Mouse (Mus musculus) megakaryocyte progenitor cell, adult 5-6 weeks (primary cell): Measurements from ENCODE around the gene Krt76. TPM values are rescaled to one million over a fixed set of nuclear protein-coding genes. Genes with fewer than 3 reads are reported as not detected.

Experiments used
- ATAC-seq: replicated peaks from 2 replicates; pipeline ENCODE4 v1.8.0; 2016; ENCODE audit warnings: mild to moderate bottlenecking, moderate TSS enrichment, inconsistent platforms; ENCODE audit not compliant: poor library complexity
- total RNA-seq, 2 experiments: library from RNA; stranded (forward) in 1 of 2; stranded (reverse) in 1 of 2; fragments of 157-497, 149-512 nt in 1 of 2; fragments of 200-1000 nt in 1 of 2; gene quantifications; 2 replicates each; pipeline versions ENCODE4 v1.2.3 to v1.2.4; 2015 to 2017

Gene Krt76
- total RNA-seq, 2 experiments from 2014 or later = not detected

DNA sequence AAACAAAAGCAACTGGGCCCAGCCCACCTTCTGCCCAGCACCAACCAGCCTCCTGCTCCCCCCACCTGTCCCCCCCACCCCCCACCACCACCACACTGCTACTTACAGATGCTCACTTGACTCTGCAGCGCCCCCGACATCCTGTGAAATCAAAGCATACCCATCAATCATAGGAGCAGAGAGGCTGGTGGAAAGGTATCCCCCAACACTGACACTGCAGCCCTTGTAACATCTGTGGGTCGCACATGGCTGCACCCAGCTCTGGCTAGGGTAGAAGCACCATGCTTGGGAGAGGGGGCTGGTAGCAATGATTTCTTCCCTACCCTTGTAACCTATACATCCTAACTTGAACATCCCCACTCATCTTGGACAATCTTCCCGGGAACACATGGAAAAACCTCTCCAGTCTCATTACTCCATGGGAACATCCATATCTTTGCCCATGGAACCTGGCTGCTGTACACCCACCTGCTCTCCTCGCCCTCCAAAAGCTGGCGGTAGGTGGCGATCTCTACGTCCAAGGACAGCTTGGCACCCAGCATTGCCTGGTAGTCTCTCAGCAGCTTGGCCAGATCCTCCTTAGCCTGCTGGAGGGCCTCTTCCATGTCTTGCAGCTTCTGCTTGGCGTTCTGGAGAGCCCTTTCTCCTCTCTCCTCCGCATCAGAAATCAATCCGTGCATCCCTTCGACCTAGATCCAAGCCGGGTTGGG, 32.1 kb downstream of the Krt76 start:
- ATAC-seq = no peak

- peak; percentile 52 for ATAC-seq
These were observed 33.0 kb downstream of the Krt76 start for GRCm38 (mm10) chr15:101859735-101860170.

- ATAC-seq = no peak
These were observed 33.9 kb downstream of the Krt76 start for GRCm38 (mm10) chr15:101858673-101859425.

DNA sequence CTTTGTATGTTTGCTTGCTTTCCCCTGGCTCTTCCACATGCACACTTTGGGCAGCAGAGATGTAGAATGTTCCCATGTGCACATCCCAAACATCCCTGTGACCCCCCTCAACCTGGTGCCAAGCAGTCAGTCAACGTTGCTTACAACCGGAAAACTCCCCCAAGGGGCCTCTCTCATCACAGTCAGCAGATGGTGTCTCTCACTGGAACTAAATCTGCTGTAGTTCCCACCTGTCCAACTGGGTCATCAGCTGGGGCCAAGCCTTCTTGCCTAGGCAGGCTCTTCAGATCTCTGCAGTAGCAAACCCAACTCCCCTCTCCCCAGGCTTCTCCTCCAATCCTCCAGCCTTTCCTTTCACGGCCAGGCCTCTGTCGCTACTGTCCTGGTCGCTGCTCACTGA, 36.0 kb downstream of the Krt76 start:
- ATAC-seq = no peak

DNA sequence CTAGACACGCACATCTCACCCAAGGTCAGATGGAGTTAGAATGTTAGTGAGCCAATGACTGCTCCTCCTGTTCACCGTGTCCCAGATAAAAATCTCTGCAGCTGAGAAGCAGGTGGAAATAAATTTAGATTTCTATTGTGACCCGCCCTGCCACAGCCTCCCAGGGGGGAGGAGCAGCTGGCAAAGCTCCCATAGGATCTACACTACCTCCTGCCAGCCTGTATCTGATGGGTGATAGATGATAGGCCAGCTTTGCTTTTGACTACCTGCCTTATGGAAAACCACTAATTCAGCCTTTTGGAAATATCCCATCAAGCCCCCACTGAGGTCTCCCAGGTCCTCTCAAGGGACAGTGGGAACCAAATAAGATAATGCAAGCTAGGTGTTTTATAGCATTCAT, 37.0 kb downstream of the Krt76 start:
- ATAC-seq = no peak

DNA sequence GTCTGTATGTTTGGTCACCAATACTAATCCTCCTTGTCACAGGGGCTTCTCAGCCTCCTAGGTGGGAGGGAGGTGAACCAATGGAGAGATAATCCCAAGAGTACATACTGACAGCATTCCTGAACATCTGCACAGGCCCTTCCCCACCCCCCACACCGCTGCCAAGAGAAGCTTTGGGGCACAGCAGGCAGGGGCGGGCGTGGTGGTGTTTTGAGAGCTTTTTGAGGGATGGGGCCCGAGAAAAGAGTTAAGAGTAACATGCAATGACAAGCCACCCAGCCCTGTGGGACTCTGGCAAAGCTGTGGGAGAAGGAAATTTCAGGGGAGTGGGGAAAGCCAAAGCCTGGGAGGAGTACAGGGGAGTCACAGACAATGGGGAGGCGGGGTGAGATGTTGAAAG, 38.4 kb downstream of the Krt76 start:
- ATAC-seq = no peak

GRCm38 (mm10) chr15:101852571-101852970, 40.1 kb downstream of the Krt76 start:
- ATAC-seq = no peak

GRCm38 (mm10) chr15:101850694-101851093, 42.0 kb downstream of the Krt76 start, which contains the start of gene Krt1:
Gene Krt1, minus strand, starts transcription at chr15:101850794.
- no peak for ATAC-seq

- ATAC-seq = peak; percentile 78
These were observed 46.7 kb downstream of the Krt76 start for GRCm38 (mm10) chr15:101845971-101846403.

GRCm38 (mm10) chr15:101843192-101843591, 49.5 kb downstream of the Krt76 start:
- no peak for ATAC-seq

- no peak for ATAC-seq
These were observed 57.9 kb downstream of the Krt76 start for GRCm38 (mm10) chr15:101834784-101835328.

Other genes starting within 250 kb of the Krt76 start
- not detected in 2 replicates for gene Gm5478, start 245.5 kb downstream of the Krt76 start, total RNA-seq (2015)
- gene Gm5478, start 245.5 kb downstream of the Krt76 start, total RNA-seq (2017) = not detected in 2 replicates
- gene Krt6b, start 212.6 kb downstream of the Krt76 start, total RNA-seq (2015) = not detected in 2 replicates
- gene Krt6b, start 212.6 kb downstream of the Krt76 start, total RNA-seq (2017) = not detected in 2 replicates
- not detected in 2 replicates for gene Krt6a, start 198.6 kb downstream of the Krt76 start, total RNA-seq (2015)
- gene Krt6a, start 198.6 kb downstream of the Krt76 start, total RNA-seq (2017) = not detected in 2 replicates
- not detected in 2 replicates for gene Krt5, start 180.0 kb downstream of the Krt76 start, total RNA-seq (2015)
- gene Krt5, start 180.0 kb downstream of the Krt76 start, total RNA-seq (2017) = not detected in 2 replicates
- gene Krt71, start 149.8 kb downstream of the Krt76 start, total RNA-seq (2015) = not detected in 2 replicates
- not detected in 2 replicates for gene Krt71, start 149.8 kb downstream of the Krt76 start, total RNA-seq (2017)
- not detected in 2 replicates for gene Krt72, start 106.5 kb downstream of the Krt76 start, total RNA-seq (2015)
- gene Krt72, start 106.5 kb downstream of the Krt76 start, total RNA-seq (2017) = not detected in 2 replicates
- gene Krt73, start 90.6 kb downstream of the Krt76 start, total RNA-seq (2015) = not detected in 2 replicates
- gene Krt73, start 90.6 kb downstream of the Krt76 start, total RNA-seq (2017) = not detected in 2 replicates
- not detected in 2 replicates for gene Krt2, start 74.8 kb downstream of the Krt76 start, total RNA-seq (2015)
- gene Krt2, start 74.8 kb downstream of the Krt76 start, total RNA-seq (2017) = not detected in 2 replicates
- not detected in 2 replicates for gene Krt1, start 42.1 kb downstream of the Krt76 start, total RNA-seq (2015)
- not detected in 2 replicates for gene Krt1, start 42.1 kb downstream of the Krt76 start, total RNA-seq (2017)
- not detected in 2 replicates for gene Krt77, start 23.2 kb downstream of the Krt76 start, total RNA-seq (2015)
- not detected in 2 replicates for gene Krt77, start 23.2 kb downstream of the Krt76 start, total RNA-seq (2017)
- gene Krt4, start 31.8 kb upstream of the Krt76 start, total RNA-seq (2015) = 0.52 TPM in 1 of 2 replicates, not detected in the other
- gene Krt4, start 31.8 kb upstream of the Krt76 start, total RNA-seq (2017) = not detected in 2 replicates
- gene Krt79, start 47.4 kb upstream of the Krt76 start, total RNA-seq (2015) = not detected in 2 replicates
- gene Krt79, start 47.4 kb upstream of the Krt76 start, total RNA-seq (2017) = not detected in 2 replicates
- gene Krt78, start 61.4 kb upstream of the Krt76 start, total RNA-seq (2015) = not detected in 2 replicates
- gene Krt78, start 61.4 kb upstream of the Krt76 start, total RNA-seq (2017) = not detected in 2 replicates
- gene Krt8, start 111.6 kb upstream of the Krt76 start, total RNA-seq (2015) = 0.12 and 0.73 TPM in 2 replicates
- 0.12 and 0.44 TPM in 2 replicates for gene Krt8, start 111.6 kb upstream of the Krt76 start, total RNA-seq (2017)
- gene Krt18, start 135.3 kb upstream of the Krt76 start, total RNA-seq (2015) = 7.9 and 11.8 TPM in 2 replicates
- 12.0 and 14.6 TPM in 2 replicates for gene Krt18, start 135.3 kb upstream of the Krt76 start, total RNA-seq (2017)
- gene Eif4b, start 180.9 kb upstream of the Krt76 start, total RNA-seq (2015) = 163 and 180 TPM in 2 replicates
- gene Eif4b, start 180.9 kb upstream of the Krt76 start, total RNA-seq (2017) = 394 and 459 TPM in 2 replicates
- not detected in 2 replicates for gene Tns2, start 207.5 kb upstream of the Krt76 start, total RNA-seq (2015)
- not detected in 2 replicates for gene Tns2, start 207.5 kb upstream of the Krt76 start, total RNA-seq (2017)
- 2.9 and 3.2 TPM in 2 replicates for gene Spryd3, start 243.3 kb upstream of the Krt76 start, total RNA-seq (2015)
- 11.5 and 17.9 TPM in 2 replicates for gene Spryd3, start 243.3 kb upstream of the Krt76 start, total RNA-seq (2017)